Mouse (Mus musculus): ENCODE measurements at regions not wholly inside any gene's neighbourhood (a gene's known extent, or its start where the extent isn't known, plus 50 kb on each side); places are given as distances from the start of the nearest gene placed in this dataset.

DNA sequence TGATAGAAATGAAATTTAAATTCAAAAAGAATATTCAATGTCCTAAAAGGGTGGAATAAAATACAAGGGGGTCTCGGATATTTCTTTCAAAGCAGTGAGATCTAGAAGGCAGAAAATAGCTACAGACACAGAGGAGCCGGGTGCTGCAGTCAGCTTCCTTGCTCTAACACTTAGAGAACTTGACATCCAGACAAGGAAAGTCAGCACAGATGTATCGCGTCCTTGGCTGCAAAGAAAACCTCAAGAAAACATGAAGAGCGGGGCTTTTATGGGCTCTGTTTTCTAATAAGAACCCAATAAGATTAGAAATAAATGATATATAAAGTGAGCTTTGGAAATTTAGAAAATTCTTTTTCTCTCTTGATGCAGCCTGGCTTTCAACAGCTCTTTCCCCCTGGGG lies 53.1 kb upstream of the Glis3 start:
- DNase-seq = no peak

DNA sequence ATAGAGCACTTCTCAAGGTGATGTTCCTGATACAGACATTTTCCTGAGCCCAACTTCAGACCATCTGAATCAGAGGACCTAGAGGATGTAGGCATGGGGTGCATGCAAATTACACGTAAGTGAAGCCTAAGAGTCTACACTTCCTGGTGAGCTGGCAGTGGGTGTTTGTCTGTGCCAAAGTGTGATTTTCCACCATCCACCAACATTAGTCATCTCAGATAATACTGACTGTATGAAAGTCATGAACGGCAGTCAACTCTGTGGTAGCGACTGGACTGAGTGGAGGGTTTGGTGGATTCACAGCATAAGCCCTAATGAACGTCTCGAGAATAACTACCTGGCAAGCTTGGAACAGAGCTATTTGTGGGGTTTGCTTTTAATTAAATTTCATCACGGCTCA lies 53.9 kb upstream of the Glis3 start:
- DNase-seq = no peak

DNA sequence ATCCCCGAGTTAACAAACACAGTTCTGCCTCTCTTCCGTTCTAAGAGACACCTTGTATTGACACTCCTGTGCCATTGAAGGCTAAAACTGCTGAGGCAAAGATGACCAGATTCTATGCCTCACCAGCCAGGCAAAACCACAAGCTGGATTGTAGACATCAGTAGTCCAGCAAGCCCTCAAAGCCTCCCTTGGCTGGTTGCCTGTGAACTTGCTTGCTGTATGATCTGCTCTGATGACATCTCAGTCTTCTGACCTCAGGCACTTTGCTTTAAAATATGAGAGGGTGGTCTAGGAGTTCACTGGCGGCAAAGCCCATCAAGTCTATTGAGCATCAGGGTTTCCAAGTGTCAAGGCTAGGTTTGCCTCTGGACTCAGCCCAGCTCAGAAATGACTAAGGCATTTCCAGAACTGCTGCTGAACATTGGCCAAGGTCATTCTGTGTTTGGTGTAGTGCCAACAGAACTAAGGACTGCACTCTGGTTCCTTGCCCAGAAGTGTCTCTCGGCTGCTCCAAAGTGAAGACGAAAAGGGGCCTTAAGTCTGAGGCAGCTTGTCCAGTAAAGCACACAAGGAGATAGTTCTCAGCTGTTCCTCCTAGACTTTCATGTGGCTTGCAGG lies 63.4 kb upstream of the Glis3 start:
- peak; percentile 73 for DNase-seq

DNA sequence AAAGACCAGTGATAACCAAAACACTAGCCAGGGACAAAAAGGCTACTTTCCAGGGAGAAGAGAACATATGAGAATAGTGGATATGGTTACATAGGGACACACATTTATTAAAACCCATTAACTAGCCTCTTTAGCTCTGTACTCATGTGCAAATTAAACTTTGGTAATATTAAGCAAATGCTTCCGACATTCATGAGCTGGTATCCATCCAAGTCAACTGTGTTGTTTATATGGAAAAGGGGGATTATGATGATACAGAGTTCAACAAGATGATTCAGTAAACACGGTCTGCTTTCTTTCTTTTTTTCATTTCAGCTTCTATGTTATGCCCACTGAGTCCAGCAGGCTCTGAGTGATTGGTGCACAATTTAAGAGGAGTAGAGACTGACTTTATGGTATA lies 65.2 kb upstream of the Glis3 start:
- DNase-seq = no peak

DNA sequence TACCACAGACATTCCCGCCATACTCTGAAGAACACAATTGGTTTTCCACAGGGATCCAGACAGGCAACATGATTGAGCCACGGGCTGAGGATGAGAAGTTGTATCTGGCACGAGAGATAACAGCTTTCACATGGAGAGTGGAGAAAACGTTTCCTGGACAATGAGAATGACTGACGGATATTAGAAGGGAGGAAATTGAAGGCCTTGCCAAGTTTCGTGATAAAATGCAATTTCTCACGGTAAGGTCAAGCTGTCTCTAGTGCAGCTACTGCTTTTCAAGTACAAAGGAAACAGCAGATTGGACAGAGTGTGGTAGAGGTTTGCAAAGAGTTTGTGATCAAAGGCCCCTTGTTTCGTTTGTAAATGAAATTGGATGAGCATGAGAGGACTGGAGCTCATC lies 65.7 kb upstream of the Glis3 start:
- no peak for DNase-seq

DNA sequence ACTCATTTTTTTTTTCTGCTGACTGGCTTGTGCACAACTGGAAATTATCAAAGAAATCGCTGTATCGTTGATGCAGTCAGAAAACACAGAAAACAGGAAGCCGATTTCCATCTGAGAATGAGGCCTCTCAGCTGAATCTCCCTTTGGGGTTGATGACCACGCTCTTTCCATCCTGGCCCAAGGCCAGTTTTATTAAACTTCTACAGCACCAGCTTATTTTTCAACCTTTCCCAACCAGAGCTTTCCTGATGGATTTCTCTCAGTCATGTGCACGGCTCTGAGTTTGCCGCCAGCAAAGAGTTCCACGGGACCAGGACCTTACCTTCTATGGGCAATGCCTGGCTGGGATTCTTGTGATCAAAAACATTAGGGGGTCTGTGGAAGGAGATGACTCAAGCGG lies 71.2 kb upstream of the Glis3 start:
- no peak for DNase-seq

DNA sequence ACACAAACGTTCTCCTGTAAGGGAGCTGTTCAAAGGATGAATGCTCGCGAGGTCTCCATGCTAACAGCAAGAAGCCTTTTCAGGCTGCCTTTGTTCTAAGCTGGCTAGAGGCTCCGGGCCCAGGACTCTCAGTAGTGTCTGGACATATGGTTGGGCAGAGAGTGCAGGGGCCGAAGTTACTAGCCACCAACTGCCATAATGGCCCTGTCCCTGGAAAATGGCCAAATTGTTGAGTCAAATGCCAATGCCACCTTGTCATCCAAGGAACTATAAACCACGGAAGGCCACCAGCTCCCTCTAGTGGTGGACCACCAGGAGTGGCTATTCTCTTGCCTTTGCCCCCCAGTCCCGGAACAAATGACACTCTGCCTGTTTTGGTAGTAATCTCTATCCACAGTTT lies 76.0 kb upstream of the Slc1a1 start:
- DNase-seq = peak; percentile 84

DNA sequence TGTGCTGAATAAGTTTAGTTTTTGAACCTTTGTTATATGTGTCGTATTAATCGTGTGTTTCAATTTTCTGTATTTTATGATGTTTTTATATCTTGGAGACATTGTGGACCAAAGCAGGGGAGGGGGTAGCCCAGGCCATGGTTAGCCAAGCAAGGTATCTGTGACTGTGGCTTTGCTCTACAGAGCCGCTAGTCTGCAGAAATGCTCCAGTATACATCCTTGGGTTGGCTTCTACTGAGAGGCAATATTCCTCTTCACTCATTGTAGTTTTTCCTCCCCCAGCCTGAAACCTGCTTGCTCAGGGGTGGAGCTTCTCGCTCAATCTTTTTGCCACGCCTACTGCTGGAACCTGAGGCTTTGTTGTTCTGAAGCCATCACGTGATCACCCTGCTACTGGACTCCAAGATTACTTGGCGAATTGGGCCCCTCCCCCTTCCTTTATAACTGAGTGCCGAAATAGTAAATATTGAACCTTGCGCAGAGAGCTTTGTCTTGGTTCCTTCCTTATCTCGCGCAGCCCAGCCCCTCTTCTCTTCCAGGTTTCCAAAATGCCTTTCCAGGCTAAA lies 70.0 kb upstream of the Slc1a1 start:
- no peak for DNase-seq

DNA sequence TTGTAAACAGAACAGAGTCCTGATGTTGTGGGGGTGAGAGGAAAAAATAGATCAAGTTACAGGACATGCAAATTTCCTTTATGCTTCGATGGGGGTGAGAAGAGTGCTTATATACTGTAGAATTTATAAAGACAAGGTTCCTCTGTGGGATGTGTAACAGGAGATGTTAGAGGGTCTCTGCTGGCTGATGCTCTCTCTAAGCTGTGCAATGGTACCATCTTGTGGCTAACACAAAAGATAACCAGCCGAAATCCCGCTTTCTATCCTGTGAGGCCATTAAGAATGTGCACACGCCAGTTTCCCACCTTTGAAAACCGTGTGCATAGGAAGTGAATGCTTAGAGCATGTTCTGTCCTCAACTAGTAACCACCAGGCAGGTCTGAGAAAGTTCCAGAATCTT lies 66.6 kb upstream of the Slc1a1 start:
- no peak for DNase-seq

DNA sequence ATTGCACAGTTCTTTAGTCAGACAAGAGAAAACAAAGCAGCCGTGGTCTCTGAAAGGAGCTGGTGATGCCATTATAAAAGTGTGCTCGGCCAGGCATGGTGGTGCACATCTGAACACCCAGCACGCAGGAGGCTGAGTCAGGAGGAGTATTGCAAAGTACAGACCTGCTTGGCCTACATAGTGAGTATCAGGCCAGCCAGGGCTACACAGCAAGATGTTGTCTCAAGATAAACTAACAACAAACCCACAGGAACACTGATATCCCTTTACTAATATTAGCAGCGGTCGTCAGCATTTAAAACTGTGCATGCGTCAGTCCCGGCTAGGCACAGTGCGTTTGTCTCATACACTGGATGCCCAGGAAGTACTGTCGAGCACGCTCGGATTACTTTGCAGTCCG lies 64.4 kb upstream of the Slc1a1 start:
- DNase-seq = no peak

DNA sequence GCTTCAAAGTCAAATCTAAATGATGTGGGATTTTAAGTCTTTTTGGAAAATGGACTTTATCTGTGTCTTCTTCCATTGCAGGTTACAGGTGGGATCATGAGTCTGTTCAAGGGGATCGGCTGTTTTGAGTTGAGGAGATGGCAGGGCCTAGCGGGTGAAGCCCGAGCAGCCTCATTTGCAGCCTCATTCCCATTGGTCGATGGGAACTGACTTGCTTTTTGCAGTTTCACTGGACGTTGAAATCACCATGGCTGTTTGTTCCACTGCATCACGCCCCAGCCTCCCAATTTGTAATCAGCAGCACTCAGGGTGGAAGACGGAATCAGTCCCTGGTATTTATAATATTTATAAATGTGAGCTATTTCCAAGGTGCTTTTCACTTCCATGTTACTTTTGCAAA lies 63.0 kb upstream of the Slc1a1 start:
- no peak for DNase-seq

DNA sequence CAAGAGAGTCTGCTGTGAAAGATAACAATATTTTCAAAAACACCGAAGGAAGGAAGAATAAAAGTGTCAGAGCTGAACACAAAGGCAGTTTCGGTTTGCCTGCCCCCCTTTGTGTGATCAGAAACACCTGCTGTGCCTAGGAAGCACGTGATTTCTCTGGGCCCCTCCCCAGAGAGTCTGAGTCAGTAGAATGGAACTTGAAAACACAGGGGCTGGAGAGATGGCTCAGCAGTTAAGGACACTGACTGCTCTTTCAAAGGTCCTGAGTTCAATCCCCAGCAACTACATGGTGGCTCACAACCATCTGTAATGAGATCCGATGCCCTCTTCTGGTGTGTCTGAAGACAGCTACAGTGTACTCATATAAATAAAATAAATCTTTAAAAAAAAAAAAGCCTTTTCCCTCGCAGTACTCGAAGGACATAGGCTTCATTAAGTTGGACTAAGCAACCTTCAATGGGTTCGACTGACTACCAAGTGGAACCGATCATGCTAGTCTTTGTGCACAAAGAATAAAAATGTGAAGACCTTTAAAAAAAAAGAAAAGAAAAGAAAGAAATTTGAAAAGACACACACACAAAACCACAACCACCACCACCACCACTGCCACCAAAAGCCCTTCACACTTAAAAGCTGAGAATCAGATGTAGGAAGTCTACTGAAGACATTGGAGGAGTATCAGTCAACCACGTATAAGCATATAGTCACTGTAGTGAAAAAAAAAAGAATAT lies 61.8 kb upstream of the Slc1a1 start:
- no peak for DNase-seq

DNA sequence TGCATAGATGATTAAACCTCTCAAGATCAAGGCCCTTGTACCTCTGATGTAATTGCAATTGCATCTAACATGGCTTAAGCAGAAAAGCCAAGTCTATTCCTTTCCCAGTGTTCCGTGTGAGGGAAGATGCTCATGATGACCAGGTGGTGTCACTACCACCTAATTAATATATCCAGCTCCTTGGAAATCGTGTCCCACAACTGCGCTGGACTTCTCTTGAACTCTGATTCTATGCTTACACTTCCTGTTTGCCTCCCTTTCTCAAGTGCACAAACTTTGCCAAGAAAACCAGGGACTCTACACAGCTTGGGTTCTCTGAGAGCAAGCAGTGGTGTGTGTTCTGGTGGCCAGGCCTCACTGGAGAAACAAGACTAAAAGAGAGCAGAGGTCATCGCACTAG lies 58.0 kb upstream of the Slc1a1 start:
- DNase-seq = no peak

DNA sequence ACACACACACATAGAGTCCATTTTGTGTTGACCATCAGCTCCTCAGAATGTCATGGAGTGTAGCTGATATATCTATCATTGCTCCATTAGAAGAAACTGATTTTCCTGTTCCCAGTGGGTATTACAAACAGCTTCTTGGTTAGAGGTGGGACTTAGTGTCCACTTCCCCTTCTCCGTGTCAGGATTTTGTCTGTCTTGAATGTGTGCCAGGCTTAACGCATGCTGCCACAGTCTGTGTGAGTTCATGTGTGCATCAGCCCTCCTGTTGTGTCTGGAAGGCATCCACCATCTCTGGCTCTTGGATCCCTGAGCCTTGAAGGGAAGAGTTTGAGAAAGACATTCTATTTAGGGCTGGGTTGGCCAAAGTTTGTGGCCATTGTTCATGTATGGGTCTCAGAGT lies 57.2 kb upstream of the Slc1a1 start:
- no peak for DNase-seq

DNA sequence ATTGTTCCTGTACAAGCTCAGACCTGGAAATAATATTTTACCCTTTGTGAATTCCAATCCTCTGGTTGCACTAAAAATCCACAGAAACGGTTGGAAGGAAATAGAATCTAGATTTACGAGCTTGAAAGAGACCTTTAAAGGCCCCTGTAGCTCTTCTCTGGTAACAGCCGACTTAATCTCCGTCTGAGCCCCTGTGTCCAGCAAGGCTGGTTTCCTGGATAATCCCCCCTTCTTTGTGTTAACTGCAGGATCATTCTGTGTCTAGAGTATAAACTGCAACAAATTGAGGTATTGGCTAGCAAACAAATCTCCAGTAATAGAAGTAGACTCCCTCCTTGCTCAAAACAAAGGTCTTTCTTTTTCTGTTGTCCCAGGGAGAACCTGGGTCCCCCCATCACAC lies 56.5 kb upstream of the Slc1a1 start:
- DNase-seq = no peak

DNA sequence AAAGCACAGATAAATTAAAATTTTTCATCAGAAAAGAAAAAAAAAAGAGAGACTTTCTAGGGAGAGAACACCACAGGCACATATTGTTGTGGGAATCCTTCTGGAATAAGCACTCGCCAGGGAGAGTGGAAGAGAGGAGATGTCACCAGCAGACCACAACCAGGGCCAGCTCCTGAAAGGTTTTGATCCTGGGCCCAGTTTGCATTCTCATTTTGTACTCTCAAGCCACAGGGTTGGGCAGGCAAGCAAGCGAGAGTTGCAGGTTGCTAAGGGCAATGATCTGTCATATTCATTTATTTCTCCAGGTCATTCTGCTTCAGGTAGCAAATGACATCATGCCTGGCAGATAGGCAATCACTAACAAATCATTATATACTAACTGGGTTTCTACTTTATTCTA lies 52.9 kb upstream of the Slc1a1 start:
- DNase-seq = no peak
